Mouse (Mus musculus) Muller cell, postnatal 12 days (primary cell): ENCODE measurements at regions not wholly inside any gene's neighbourhood (a gene's known extent, or its start where the extent isn't known, plus 50 kb on each side); places are given as distances from the start of the nearest gene placed in this dataset.
A peak's percentile ranks its signal among the peaks of the same experiment; 100 is the strongest.

ENCODE experiments used
- DNase-seq: peaks from one replicate; pipeline ENCODE4 v3.0.0-alpha.2; 2015; ENCODE audit errors: inconsistent ontology term

DNA sequence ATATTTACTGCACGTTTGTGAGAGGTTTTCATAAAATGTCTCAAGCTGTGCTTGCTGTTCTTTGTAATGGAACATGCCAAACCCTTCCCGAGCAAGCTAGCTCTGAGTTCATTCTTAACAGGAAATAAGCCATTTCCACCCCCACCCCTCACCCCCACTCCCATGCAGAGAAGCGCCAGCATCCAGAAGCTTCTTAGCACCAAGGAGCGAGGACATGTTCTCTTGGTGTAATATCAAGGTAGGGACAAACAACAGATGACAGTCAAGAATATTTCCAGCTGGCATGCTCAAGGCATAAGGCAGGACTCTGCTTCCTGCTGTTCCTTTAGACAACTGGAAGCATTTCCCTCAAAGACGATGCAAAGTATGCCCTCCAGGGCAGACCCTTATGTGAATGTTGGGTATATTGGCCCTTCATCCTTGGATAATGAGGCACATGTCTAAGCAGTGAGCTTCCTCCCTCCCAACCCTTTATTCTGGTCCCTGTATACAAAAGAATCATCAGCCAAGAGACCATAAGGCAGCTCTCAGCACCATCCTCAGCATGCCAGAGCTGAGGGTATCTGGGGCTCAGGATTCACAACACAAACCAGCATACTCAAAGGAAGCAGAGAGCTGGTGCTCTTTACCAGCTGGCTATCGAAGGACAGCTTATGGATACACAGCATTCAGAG is 205.2 kb upstream of the Ppp2r2d start:
- DNase-seq = no peak

DNA sequence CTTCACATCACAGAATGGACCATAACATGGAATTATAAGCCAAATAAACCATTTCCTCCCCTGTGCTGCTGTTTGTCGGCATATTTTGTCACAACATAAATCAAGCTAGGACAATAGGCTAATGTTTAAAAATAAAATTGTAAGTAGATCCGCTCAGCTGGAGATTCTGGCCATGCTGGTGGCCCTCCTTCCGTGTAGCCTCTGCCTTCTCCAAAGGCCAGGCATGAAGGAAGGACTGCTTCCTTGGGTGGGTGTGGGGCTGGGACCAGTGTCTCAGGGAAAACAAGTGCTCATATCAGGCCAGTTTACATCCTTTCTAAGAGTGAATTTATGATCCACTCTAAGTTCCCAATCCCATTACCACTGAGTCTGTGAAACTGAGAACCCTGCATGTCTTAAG is 206.3 kb upstream of the Ppp2r2d start:
- DNase-seq = no peak

DNA sequence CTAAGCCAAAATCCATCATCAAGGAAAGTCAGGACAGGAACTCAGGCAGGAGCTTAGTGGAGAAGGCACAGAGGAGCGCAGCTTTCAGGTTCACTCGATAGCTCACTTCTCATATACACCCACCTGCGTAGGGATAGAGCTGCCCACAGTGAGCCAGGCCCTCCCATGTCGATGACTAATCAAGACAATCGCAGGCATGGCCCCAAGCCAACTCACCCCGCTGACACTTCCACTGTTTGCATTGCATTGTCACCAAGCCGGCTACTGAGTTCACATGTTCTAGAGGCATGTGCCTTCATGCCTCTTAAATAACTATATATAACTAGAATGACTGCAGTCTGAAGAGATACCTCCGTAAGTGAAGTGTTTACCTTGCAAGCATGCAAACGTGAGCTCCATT is 219.8 kb upstream of the Ppp2r2d start:
- DNase-seq = no peak

DNA sequence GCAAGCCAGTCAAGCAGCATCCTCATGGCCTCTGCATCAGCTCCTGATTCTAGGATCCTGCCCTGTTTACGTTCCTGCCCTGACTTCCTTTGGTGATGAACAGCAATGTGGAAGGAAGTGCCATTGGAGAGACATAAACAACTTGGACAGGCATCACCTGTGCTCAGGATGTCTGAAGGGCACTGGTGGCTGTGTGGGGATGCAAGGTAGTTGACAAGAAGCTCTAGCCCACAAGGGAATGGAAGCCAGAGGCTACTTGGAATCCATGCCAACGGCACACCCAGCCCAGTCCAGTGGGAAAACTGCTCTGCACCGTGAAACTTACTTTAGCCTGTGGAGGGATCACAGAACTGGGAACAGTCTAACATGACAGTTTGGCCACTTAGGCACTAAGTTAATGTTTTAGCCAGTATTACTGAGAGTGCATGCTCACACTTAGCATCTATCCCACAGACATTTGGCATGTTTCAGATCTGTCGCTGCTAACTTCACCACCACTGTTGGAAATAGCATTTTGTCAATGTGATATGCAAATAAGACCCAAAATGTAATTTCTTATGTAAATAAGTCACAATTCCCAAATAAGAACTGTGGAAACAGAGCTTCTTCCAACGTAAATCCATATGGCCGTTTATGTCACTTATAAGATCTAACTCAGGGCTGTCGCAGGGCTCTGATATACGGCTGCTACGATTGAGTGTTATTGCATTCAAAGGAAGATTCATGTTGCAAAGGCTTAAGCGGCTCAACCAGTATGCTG is 223.5 kb upstream of the Tcerg1l start:
- DNase-seq = no peak

DNA sequence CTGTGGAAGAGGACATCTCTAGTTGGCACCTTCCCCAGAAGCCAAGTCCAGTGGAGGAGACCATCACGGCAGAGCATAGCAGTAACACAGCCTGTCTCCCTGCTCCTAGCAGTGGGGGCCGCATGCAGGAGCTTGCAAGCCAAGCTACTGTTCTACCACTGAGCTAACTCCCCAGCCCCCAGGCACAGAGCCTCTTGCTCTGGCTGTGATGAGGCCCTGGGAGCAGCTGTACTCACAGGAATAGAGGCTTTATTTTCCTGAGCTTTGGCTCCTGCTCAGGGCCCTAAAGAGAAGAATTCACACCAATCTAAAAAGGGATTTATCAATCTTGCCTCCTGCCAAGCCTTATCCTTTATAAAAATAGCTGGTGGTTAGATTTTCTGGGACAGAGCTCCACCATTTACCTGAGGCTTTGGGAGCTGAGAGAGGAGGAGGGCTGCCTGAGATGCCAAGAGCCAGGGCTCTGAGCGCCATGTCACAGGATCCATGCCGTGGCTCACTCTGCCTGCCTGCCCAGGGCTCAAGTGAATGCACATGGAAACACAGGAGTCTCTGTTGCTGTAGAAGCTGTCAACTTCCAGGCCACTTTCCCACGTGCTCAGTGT is 222.7 kb upstream of the Tcerg1l start:
- DNase-seq = no peak

DNA sequence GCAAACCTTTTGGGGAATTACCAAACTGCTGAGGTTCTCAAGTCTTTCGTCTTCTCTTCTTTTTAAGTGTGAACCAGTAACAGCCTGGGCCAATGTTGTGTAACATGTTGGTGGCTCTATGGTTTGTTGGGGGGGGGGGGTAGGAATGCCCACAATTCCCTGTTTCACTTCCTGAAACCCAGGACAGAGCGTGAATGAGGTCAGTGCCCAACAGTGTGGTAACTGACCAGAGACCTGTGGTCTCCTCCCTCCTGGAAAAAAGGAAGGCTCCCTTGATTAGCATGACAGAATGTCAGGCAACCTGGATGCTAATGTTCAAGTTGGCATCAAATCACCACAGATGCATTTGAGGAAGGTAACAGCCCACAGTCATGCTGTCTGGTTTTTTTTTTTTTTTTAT is 218.9 kb upstream of the Tcerg1l start:
- DNase-seq = no peak

DNA sequence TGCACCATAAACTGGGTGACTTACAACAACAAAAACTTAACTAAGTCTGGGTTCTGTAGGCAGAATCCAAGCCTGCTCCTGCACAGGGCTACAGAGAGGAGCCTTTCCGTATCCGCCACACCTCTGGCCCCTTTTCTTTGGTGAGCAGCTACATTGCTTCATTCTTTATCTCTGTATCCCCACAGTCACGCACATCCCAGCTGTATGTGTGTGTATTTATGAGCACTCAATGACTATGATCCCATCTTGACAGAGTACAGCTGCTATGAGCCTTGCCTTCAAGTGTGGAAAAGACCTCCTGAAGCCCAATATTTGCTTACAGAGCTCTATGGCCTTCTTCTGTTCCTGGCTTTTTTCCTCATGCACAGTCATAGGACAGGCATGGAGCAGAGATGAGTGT is 212.1 kb upstream of the Tcerg1l start:
- no peak for DNase-seq

DNA sequence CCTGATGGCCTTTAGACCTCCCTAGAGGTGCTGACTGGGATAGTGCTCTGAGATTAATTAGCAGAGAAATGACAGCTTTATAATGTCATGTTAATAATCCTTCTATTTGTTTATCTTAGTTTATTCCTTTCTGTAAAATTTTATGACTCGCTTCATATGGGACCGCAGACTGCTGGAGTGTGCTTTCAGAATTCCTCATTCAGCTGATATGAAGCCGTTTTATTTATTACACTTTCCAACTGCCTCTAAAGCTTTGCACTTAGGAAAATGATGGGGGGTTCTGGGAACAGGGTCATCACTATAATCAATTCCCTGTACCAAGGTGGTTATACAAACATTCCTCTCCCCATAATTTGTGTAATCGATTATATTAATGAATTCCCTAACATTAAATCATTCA is 211.6 kb upstream of the Tcerg1l start:
- no peak for DNase-seq

DNA sequence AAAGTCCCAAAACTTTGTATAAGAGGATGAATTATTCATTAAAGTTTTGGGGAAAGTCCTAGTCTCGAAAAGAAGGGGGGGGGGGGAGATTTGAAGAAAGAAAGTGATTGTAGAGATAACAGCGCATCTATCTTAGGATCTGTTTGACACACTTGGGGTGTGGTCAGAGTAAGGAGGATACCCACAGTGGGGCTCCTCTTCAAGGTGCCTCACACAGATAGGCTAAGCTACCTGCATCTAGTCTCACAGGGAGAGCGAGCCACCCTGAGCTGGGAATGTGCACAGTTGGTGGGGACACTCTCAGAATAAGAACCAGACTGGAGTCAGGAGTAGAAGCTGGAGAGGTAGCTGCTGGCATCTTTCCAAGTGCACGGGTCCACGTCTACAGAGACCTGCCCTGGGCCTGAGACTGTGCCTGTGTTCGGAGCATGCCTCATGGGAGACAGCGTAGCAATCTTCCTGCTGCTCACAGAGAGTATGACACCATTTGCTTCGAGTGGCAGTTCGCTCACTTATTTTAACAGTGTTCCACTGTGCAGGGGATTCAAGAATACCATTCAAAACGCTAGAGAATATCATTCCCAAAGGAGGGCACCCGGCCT is 208.9 kb upstream of the Tcerg1l start:
- DNase-seq = no peak

DNA sequence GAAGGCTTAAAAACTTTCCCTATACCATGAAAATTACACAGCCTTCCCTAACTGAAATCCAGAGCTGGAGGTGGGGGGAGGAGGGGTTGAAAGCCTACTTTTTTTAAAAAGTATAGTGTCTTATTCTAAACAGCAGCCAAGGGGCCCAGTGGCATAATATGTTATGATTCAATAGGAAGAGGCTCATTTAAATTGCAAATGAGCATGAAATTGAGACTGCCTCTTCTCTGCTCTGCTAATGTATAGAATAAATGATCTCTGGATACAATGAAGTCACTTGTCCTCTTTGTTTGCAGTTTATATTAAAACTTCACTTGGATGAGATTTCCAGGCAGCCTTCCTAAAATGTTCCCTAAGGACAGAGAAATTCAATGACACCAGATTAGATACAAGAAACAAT is 208.4 kb upstream of the Tcerg1l start:
- no peak for DNase-seq

DNA sequence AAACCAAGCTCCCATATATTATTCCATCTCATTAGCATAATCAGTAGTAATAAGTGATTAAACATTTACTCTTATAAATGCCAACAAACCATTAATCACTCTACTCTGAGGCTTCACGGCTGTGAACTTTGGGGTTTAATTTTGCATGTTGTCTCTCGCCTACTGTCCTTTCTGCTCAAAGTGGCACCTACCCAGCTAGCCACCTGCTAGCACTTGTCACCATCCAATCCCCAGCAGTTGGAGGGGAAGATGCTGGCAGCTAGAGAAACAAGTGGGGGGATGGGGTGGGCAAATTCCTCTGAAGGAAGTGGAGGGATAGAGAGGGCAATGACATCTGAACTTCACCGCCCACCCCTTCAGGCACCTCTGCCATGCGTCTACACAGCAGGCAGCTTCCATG is 204.2 kb upstream of the Tcerg1l start:
- DNase-seq = no peak

DNA sequence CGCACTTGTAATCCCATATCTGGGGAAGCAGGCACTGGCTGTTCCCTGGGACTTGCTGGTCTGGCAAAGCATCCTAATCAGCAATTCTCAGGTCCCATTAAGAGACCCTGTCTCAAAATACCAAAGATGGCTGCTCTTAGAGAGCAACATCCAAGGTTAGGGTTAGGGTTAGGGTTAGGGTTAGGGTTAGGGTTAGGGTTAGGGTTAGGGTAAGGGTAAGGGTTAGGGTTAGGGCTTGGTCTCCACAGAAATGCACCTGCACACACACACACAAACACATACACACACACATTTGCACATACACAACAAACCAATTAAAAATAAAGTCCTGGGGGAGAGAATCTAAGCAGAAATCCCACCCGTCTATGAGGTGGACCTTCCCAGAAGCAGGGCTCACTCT is 195.8 kb upstream of the Tcerg1l start:
- DNase-seq = no peak

DNA sequence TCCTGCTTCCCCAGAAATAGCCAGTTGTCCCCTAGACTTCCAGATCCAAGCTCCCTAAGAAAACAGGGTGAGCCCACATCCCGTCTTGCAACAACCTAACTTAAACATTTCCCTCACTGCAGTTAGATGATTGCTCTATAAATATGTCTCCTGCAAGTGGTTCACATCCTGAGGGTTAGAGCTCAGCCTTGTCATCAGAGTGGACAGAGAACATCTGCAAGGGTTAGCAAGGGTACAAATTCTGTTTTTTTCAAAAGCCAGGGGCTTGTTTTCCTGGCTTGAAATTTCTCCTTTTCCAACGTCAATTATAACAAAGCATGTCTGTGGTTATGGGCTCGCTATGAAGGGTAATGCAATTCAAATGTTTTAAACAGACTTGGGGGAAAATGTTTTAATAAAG is 169.8 kb upstream of the Tcerg1l start:
- no peak for DNase-seq

DNA sequence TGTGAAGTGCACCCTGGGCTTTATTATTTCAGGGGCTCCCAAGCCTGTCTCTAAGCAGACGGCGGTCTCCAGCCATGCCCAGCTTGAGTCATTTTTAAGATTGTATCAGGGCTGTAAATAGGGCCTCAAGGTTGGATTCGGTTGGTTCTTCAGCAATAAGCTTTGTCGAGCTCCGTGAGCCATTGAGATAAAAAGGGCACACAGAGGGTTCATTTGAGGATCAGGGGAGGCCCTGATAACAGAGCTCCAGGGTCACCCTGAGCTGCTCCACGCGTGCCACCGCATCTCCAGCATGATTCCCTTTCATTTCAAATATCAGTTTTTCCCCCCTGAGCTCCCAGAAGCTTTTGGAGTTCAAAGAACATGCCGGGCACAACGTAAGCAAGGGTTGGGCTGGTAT is 154.1 kb upstream of the Tcerg1l start:
- DNase-seq = no peak

DNA sequence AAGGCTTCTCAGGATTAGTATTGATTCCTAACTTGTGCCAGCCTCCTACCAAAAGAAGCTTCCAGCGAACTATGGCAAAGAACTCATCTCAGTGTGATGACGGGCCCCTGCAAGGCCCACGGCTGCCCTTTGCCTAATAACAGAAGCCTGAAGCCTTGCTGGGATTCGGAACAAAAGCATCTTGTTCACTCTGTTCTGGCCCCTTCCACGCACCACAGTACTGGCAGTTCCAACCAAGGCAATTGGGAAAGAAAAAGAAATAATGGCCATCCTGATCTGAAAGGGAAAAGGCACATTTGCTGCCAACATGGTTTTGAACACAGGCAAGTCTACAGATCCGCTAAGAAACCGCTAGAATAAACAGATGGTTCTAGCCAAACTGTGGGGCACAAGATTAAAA is 150.4 kb upstream of the Tcerg1l start:
- peak; percentile 17 for DNase-seq

DNA sequence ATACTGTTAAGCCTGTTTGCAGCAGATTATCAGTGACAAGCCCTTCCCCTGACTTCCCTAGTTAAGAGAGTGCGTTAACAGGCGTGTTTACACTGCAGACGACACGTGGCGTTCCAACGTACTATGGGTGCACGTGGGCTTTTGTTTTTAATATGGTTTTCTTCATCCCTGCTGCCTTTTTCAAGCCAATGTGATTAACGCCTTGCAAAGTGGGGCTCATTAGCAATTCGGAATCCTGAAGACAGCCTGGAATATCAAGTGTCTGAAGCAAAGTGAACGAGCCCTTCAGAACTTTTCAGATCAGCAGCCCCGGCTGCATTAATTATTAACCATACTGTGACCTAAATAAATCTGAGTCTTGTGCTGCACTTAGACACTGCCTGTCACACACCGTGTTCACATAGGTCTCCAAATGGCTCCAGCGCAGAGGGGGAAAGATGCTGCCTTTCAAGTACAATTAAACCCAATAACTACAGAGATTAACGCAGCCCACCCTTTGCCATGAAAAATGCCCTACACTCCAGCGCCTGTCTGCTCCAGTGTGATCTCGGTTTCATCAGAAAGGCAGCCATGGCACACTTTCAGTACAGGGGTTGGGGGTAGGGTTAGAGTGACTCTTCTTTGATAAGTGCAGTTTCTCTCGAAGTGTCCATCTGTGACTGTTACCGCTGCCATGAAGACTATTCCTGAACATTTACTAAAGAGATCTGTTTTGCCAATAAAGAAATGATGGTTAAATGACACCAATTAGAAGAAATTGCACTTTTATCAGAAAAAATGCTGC is 140.7 kb upstream of the Tcerg1l start:
- no peak for DNase-seq

DNA sequence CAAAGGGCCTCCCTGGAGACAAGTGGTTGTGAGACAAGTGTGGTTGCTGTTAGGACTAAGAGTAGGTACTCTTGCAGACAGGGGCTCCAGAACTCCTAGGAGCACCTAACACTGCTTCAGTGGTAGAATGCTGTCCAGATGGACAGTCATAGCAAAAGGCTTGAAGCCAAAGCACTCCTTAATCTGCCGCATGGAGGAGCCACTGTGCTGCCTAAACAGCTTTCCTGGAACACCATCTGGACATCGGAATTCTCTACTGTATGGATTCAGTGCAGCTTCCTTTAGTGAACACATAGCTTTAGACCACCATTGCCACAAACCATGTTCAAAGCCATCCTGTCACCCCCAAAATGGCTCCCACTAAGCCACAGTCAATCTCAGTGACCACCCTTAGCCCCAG is 128.6 kb upstream of the Tcerg1l start:
- DNase-seq = no peak

DNA sequence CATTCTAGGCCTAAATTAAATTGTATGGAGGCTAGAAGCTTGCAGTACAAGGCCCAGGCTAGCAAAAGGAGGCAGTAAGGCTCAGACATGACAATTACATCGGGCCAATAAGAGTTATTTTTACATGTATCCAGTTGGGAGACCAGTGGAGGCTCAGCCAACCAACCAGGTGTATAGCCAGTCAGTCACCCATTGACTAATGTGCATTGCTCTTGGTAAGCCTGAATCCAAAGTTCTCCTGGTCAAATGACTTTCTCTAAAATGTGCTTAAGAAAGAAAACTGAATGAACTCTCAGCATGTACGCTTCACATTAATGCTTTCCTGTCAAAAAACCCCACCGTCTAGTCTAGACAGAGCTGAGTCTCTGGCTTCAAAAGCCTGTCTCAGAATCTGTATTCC is 127.4 kb upstream of the Tcerg1l start:
- DNase-seq = no peak

DNA sequence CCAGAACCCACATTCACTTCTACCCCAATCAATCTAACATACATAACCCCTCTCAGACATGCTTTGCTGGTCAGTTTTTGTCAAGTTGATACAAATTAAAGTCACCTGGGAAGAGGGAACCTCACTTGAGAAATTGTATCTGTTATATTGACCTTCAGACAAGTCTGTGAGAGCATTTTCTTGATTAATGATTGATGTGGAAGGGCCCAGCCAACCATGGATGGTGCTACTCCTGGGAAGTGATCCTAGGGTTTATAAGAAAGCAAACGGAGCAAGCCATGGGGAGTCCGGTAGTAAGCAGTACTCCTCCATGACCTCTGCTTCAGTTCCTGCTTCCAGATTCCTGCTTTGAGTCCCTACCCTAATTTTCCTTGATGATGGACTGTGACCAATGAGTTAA is 116.6 kb upstream of the Tcerg1l start:
- DNase-seq = no peak

DNA sequence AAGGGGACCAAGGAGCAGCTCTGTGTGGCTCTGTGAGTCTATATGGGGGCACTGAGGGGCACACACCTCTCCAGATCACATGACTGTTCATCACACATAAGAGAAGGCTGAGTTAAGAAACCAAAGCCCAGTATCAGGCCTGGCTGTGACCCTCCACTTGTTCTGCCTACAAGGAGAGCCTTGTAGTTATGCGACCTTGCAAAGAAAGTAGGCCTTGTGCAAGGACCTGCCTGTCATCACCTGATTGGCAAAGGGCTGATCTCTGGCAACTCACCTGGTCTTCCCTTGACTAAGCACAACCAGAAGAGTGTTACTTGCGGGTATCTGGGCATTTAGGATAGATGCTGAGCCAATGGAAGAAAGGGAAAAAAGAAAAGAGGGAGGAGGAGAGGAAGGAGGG is 107.7 kb upstream of the Tcerg1l start:
- no peak for DNase-seq

DNA sequence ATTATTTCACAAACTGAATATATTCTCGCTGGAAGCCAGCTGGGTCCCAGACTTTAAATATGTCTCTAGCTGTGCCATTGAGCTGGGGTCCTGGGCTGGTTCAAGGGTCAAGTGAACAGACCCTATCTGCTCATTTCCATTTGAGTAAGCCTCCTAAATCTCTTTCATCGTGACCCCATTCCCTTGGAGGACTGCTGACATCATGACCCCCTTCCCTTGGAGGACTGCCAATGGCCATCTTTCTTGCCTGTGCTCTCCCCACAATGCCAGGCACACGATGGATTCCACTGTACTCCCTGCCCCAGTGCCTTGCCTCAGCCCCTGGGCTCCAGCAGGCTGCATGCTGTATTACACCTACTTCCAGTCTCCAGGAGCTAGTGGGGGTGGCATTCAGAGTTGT is 106.5 kb upstream of the Tcerg1l start:
- DNase-seq = peak; percentile 20

DNA sequence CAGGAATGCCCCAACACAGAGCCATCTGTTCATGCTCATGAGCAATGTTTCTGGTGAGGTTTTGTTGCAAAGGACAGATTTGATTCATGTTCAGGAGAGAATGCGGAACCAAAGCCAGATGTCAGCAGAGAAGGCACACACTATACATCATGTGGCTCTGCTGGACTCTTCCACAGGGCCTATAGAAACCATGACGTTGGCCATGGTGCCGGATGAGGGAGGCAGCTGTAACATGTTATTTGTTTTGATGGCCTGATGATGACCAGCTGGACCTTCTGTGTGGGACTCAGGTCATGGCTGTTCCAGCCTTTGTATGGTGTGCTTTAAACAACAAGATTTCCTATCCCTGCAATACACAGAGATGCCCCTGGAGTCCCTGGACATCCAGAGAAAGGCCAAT is 105.5 kb upstream of the Tcerg1l start:
- DNase-seq = no peak
